Mouse (Mus musculus) heart, adult 2 months (tissue): ENCODE data around the gene Bicd2. TPM values are rescaled to one million over a fixed set of nuclear protein-coding genes. Genes with fewer than 3 reads are reported as not detected.

Source experiments
- DNase-seq, 2 experiments: peaks; one replicate each; pipeline ENCODE4 v3.0.0; 2021
- H3K27ac ChIP-seq: fragments of 200-600 bp; 2 replicates; pipeline ENCODE4 v1.8.1; 2022
- H3K27me3 ChIP-seq: fragments of 200-500 bp; 2 replicates; pipeline ENCODE4 v1.6.1; 2012; ENCODE audit warnings: mild to moderate bottlenecking, low read length, inconsistent platforms, mixed read lengths; ENCODE audit not compliant: control insufficient read depth, insufficient read depth
- H3K36me3 ChIP-seq: fragments of 200-500 bp; 2 replicates; pipeline ENCODE4 v1.6.1; 2012; ENCODE audit warnings: low read length, inconsistent platforms; ENCODE audit not compliant: control insufficient read depth, insufficient read depth
- H3K4me1 ChIP-seq: fragments of 200-500 bp; 2 replicates; pipeline ENCODE4 v1.6.1; 2011; ENCODE audit warnings: low read length; ENCODE audit not compliant: control insufficient read depth, insufficient read depth
- H3K4me3 ChIP-seq: fragments of 200-600 bp; 2 replicates; pipeline ENCODE4 v1.8.1; 2022
- H3K79me2 ChIP-seq: fragments of 200-500 bp; replicated peaks from 2 replicates; pipeline ENCODE4 v1.6.1; 2012; ENCODE audit warnings: mild to moderate bottlenecking, inconsistent platforms, low read length, moderate library complexity, mixed read lengths; ENCODE audit not compliant: control insufficient read depth, insufficient read depth
- H3K9ac ChIP-seq: fragments of 200-500 bp; 2 replicates; pipeline ENCODE4 v1.6.1; 2012; ENCODE audit warnings: low read depth, mild to moderate bottlenecking, control low read depth, inconsistent platforms, low read length, mixed read lengths
- CTCF ChIP-seq: fragments of 200-600 bp; IDR thresholded peaks from 2 replicates; pipeline ENCODE4 v1.8.1; 2022; ENCODE audit warnings: antibody characterized with exemption, mild to moderate bottlenecking, moderate library complexity
- EP300 ChIP-seq: fragments of 200-500 bp; IDR thresholded peaks from 2 replicates; pipeline ENCODE4 v1.6.1; 2011; ENCODE audit warnings: low read depth, low read length, control low read depth; ENCODE audit not compliant: insufficient read depth
- POLR2A ChIP-seq: fragments of 200-500 bp; IDR thresholded peaks from 2 replicates; pipeline ENCODE4 v1.6.1; 2011; ENCODE audit warnings: mild to moderate bottlenecking, low read depth, low read length, control low read depth; ENCODE audit not compliant: insufficient read depth
- WGBS: fragments of 180-500 bp; shearing (Covaris S2); methylation state at CpG from one replicate; pipeline ENCODE4 v1.1.7; 2018; 5-methylcytosine and 5-hydroxymethylcytosine counted together
- intact Hi-C: fragments of 180-260 bp; cut with DNase I; formaldehyde crosslinking; loops from one replicate; pipeline ENCODE4 v1.15.1; 2025
- polyA plus RNA-seq: library from polyadenylated mRNA; depleted of rRNA; stranded (reverse); fragments of >200 nt; gene quantifications from 2 replicates; pipeline ENCODE4 v1.2.3, GENCODE M21; 2012
- total RNA-seq, 2 experiments: library from RNA; stranded (reverse); gene quantifications; 2 replicates each; pipeline ENCODE4 v1.2.3; 2021

Bicd2 gene
- total and polyA plus RNA-seq, 3 experiments: 44.5 to 77.6 (median 72.4) TPM

- peak overlapping the region; percentile 68 for H3K9ac ChIP-seq
- peaks cover 15% of the 10 kb centered on the region for H3K79me2 ChIP-seq
- peak; percentile 57; the same call in 1 of the 2 replicates for TF ChIP-seq POLR2A
- TF ChIP-seq EP300: peak; percentile 31; the same call in 1 of the 2 replicates
- no peak for TF ChIP-seq CTCF
- H3K27me3 ChIP-seq: no peaks in the 10 kb centered on the region
- intact Hi-C loops: loop anchor here (10.0 kb wide), 1 partner anchor 144 kb away; the partner anchor contains the start of gene Ecm2
- DNase-seq: peak; percentile 67 to 73
- peaks cover 39% of the 10 kb centered on the region for H3K36me3 ChIP-seq
- H3K4me3 ChIP-seq: peak overlapping the region; percentile 25; the same call in 1 of the 2 replicates
- WGBS: 2% methylated on average over 3 of the region's 3 CpGs
- peak overlapping the region; percentile 94 for H3K27ac ChIP-seq
- H3K4me1 ChIP-seq: peaks cover 58% of the 10 kb centered on the region
Observed at GRCm38 (mm10) chr13:49360906-49361406, 19.6 kb downstream of the Bicd2 start.

DNA sequence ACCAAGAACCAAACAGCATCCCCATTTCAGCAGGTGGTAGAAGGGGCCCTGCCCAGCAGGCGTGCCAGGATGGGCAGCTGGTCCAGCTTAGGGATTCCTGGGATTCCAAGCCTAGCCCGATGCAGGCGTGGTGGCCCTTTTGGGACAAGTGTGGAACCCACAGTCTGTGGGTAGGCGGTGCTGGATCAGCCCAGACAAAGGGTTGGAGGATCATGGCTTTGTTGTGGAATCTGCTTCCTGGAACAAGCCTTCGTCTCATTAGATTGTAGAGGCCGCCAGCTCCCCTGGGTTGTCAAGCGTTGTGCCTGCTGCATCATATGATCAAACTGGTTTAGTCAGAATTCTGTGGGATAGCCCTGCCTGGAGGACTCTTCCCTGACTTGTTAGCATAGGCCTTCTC lies 21.0 kb downstream of the Bicd2 start:
- H3K27me3 ChIP-seq: no peaks in the 10 kb centered on the region
- peaks cover 30% of the 10 kb centered on the region for H3K36me3 ChIP-seq
- intact Hi-C loops: loop anchor here (10.0 kb wide), 1 partner anchor 142 kb away; the partner anchor contains the start of gene Ecm2
- peaks cover 16% of the 10 kb centered on the region for H3K79me2 ChIP-seq
- DNase-seq: peak; percentile 53 to 59
- no peak overlapping the region for H3K4me3 ChIP-seq
- TF ChIP-seq EP300 (0 out of 2 replicates have a peak, but pooled peaks have one; percentile 28), POLR2A (no peak)
- 0 out of 2 replicates have a peak overlapping the region, but pooled peaks have one; percentile 14 for H3K9ac ChIP-seq
- peaks cover 64% of the 10 kb centered on the region for H3K4me1 ChIP-seq
- 13% methylated on average over 7 of the region's 7 CpGs for WGBS
- H3K27ac ChIP-seq: peak overlapping the region; percentile 94

- peak overlapping the region; percentile 94 for H3K27ac ChIP-seq
- DNase-seq: no peak
- WGBS: 17% methylated on average over 2 of the region's 2 CpGs
Observed at GRCm38 (mm10) chr13:49362804-49363203, 21.4 kb downstream of the Bicd2 start.

GRCm38 (mm10) chr13:49364716-49365115 lies 23.3 kb downstream of the Bicd2 start:
- intact Hi-C loops: loop anchor here (10.0 kb wide), 1 partner anchor 140 kb away; the partner anchor contains the start of gene Ecm2
- Histone ChIP-seq H3K36me3 (peaks cover 32% of the 10 kb centered on the region), H3K79me2 (peaks cover 15% of the 10 kb centered on the region), H3K27ac (peak overlapping the region; percentile 94), H3K4me1 (peaks cover 70% of the 10 kb centered on the region), H3K27me3 (no peaks in the 10 kb centered on the region), H3K4me3 (no peak overlapping the region), H3K9ac (no peak overlapping the region)
- TF ChIP-seq CTCF (no peak), POLR2A (no peak), EP300 (peak; percentile 46; the same call in 1 of the 2 replicates)
- WGBS: 2% methylated on average over 2 of the region's 2 CpGs
- peak; percentile 84 to 88 for DNase-seq

More at GRCm38 (mm10) chr13:49362804-49363203, 21.4 kb downstream of the Bicd2 start:
- Histone ChIP-seq H3K79me2 (peaks cover 16% of the 10 kb centered on the region), H3K27me3 (no peaks in the 10 kb centered on the region), H3K36me3 (peaks cover 33% of the 10 kb centered on the region), H3K9ac (0 out of 2 replicates have a peak overlapping the region, but pooled peaks have one; percentile 14), H3K4me3 (no peak overlapping the region), H3K4me1 (peaks cover 65% of the 10 kb centered on the region)
- TF ChIP-seq CTCF: no peak
- TF ChIP-seq POLR2A: no peak
- no peak for TF ChIP-seq EP300
- intact Hi-C loops: loop anchor here (10.0 kb wide), 1 partner anchor 142 kb away; the partner anchor contains the start of gene Ecm2

- TF ChIP-seq POLR2A: no peak
- TF ChIP-seq CTCF: peak; percentile 57
- intact Hi-C loops: loop anchor here (2.0 to 10.0 kb wide), 2 partner anchors 25 to 137 kb away; partner anchors contain the start of gene Ecm2
- peak overlapping the region; percentile 80 for H3K27ac ChIP-seq
- H3K9ac ChIP-seq: no peak overlapping the region
- peaks cover 75% of the 10 kb centered on the region for H3K4me1 ChIP-seq
- 44% methylated on average over 4 of the region's 4 CpGs for WGBS
- H3K36me3 ChIP-seq: peaks cover 33% of the 10 kb centered on the region
- no peaks in the 10 kb centered on the region for H3K27me3 ChIP-seq
- no peak for DNase-seq
- no peak overlapping the region for H3K4me3 ChIP-seq
- H3K79me2 ChIP-seq: peaks cover 14% of the 10 kb centered on the region
Observed at GRCm38 (mm10) chr13:49367657-49368440, 26.5 kb downstream of the Bicd2 start.
